Mouse (Mus musculus) intestine, embryonic 16.5 days (tissue): ENCODE measurements around the gene Nckap5. TPM values are rescaled to one million over a fixed set of nuclear protein-coding genes. Genes with fewer than 3 reads are reported as not detected.

Source experiments
- ATAC-seq: fragments of 200-750 bp; cut with Nextera tagmentation; 2 replicates; pipeline ENCODE4 v1.8.0; 2017; ENCODE audit warnings: moderate TSS enrichment, moderate library complexity
- H3K27ac ChIP-seq: fragments of 300-500 bp; sonication (generic); 2 replicates; pipeline ENCODE4 v1.5.1; 2014; ENCODE audit warnings: mild to moderate bottlenecking, low read length
- H3K27me3 ChIP-seq: fragments of 300-500 bp; sonication (generic); replicated peaks from 2 replicates; pipeline ENCODE4 v1.6.1; 2014; ENCODE audit warnings: low read length, control low read depth, mixed read lengths; ENCODE audit not compliant: control insufficient read depth, insufficient read depth
- H3K36me3 ChIP-seq: fragments of 300-500 bp; sonication (generic); 2 replicates; pipeline ENCODE4 v1.6.1; 2014; ENCODE audit warnings: low read length, control low read depth; ENCODE audit not compliant: control insufficient read depth, insufficient read depth
- H3K4me1 ChIP-seq: fragments of 300-500 bp; sonication (generic); 2 replicates; pipeline ENCODE4 v1.6.1; 2014; ENCODE audit warnings: low read length, control low read depth, mixed read lengths; ENCODE audit not compliant: control insufficient read depth, insufficient read depth
- H3K4me2 ChIP-seq: fragments of 300-500 bp; sonication (generic); 2 replicates; pipeline ENCODE4 v1.6.1; 2014; ENCODE audit warnings: low read depth, low read length, control low read depth
- H3K4me3 ChIP-seq: fragments of 300-500 bp; sonication (generic); 2 replicates; pipeline ENCODE4 v1.5.1; 2014; ENCODE audit warnings: mild to moderate bottlenecking, low read length
- H3K9ac ChIP-seq: fragments of 300-500 bp; sonication (generic); 2 replicates; pipeline ENCODE4 v1.6.1; 2014; ENCODE audit warnings: low read depth, low read length
- H3K9me3 ChIP-seq: fragments of 300-500 bp; sonication (generic); 2 replicates; pipeline ENCODE4 v1.6.1; 2016; ENCODE audit warnings: low read length, control low read depth; ENCODE audit not compliant: control insufficient read depth
- WGBS: fragments of 180-500 bp; shearing (Covaris S2); extraction: QIAGEN DNeasy Blood & Tissue Kit; methylation state at CpG from one replicate; pipeline ENCODE4 v1.1.7; 2014; 5-methylcytosine and 5-hydroxymethylcytosine counted together
- polyA plus RNA-seq: library from polyadenylated mRNA; unstranded; fragments of >200 nt; fragmentation: Nextera tagmentation; extraction: Ambion mirVana; gene quantifications from 2 replicates; pipeline ENCODE4 v1.2.1, GENCODE M21; 2015

Gene Nckap5
- polyA plus RNA-seq, 1 experiment from 2014 or later, result 11.5 TPM

- ATAC-seq, result peak; percentile 47
- Histone ChIP-seq H3K4me3 (no peak overlapping the region), H3K27ac (no peak overlapping the region), H3K4me1 (no peaks in the 10 kb centered on the region; the same call in 1 of the 2 replicates), H3K27me3 (no peaks in the 10 kb centered on the region), H3K9me3 (no peaks in the 10 kb centered on the region), H3K4me2 (no peak overlapping the region), H3K36me3 (no peaks in the 10 kb centered on the region), H3K9ac (no peak overlapping the region)
- WGBS, result 61% methylated on average over 13 of the region's 13 CpGs
Measured at GRCm38 (mm10) chr1:126752247-126753037, 78.2 kb downstream of the Nckap5 start.

GRCm38 (mm10) chr1:126751137-126751536, 79.5 kb downstream of the Nckap5 start:
- no peaks in the 10 kb centered on the region; the same call in 1 of the 2 replicates for H3K4me1 ChIP-seq

DNA sequence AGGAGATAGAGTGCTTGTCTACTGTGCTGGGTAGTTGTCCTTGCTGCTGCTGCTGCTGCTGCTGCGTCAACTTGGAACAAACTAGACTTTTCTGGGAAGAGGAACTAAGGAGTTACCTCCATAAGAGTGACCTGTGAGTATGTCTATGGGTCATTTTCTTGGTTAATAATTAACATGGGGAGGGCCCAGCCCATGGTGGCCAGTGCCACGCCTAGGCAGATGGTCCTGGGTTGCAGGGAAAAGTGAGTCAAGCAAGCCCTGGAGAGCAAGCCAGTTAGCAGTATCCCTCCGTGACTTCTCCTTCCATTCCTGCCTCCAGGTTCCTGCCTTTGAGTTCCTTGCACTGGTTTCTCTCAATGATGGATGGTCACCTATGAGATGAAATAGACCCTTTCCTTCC, 80.4 kb downstream of the Nckap5 start:
- Histone ChIP-seq H3K27me3 (no peaks in the 10 kb centered on the region), H3K4me3 (no peak overlapping the region), H3K4me2 (no peak overlapping the region), H3K4me1 (no peaks in the 10 kb centered on the region; the same call in 1 of the 2 replicates), H3K9me3 (no peaks in the 10 kb centered on the region), H3K9ac (no peak overlapping the region), H3K27ac (no peak overlapping the region), H3K36me3 (no peaks in the 10 kb centered on the region)
- no peak for ATAC-seq
- WGBS, result 84% methylated on average over 3 of the region's 3 CpGs

More at GRCm38 (mm10) chr1:126751137-126751536, 79.5 kb downstream of the Nckap5 start:
- Histone ChIP-seq H3K9ac (no peak overlapping the region), H3K36me3 (no peaks in the 10 kb centered on the region), H3K4me2 (no peak overlapping the region), H3K9me3 (no peaks in the 10 kb centered on the region), H3K4me3 (no peak overlapping the region), H3K27ac (no peak overlapping the region), H3K27me3 (no peaks in the 10 kb centered on the region)
- ATAC-seq, result no peak
- WGBS, result 80% methylated on average over 6 of the region's 6 CpGs

DNA sequence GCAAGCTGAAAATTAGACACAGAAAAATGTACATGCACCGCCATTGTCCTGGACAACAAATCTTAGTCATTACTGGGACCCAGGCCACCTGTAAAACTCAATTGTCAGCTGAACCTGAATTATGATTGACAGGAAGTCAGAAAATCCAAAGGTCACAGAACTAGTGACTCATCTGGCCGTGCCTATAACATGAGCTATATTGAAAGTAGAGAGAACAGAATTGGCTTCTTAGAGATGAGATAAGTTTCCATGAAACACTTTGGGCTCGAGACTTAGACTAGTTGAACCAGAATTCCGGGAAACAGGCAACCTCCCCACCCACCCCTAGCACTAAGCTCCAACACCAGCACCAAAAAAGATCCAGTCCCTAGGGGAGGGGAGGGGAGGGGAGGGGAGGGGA, 82.7 kb downstream of the Nckap5 start:
- Histone ChIP-seq H3K36me3 (no peaks in the 10 kb centered on the region), H3K9me3 (no peaks in the 10 kb centered on the region), H3K9ac (no peak overlapping the region), H3K4me3 (no peak overlapping the region), H3K27me3 (no peaks in the 10 kb centered on the region), H3K27ac (no peak overlapping the region), H3K4me1 (no peaks in the 10 kb centered on the region; the same call in 1 of the 2 replicates), H3K4me2 (no peak overlapping the region)
- 64% methylated on average over 4 of the region's 4 CpGs for WGBS
- peak; percentile 80 for ATAC-seq

GRCm38 (mm10) chr1:126745482-126746136, 85.0 kb downstream of the Nckap5 start:
- no peak for ATAC-seq
- Histone ChIP-seq H3K4me3 (no peak overlapping the region), H3K4me1 (no peaks in the 10 kb centered on the region), H3K9me3 (no peaks in the 10 kb centered on the region), H3K27ac (no peak overlapping the region), H3K27me3 (no peaks in the 10 kb centered on the region), H3K36me3 (no peaks in the 10 kb centered on the region), H3K4me2 (no peak overlapping the region), H3K9ac (no peak overlapping the region)
- 63% methylated on average over 4 of the region's 4 CpGs for WGBS

- Histone ChIP-seq H3K27me3 (no peaks in the 10 kb centered on the region), H3K27ac (no peak overlapping the region), H3K4me1 (no peaks in the 10 kb centered on the region), H3K36me3 (no peaks in the 10 kb centered on the region), H3K9ac (no peak overlapping the region), H3K4me2 (no peak overlapping the region), H3K9me3 (no peaks in the 10 kb centered on the region), H3K4me3 (no peak overlapping the region)
- 75% methylated on average over 14 of the region's 14 CpGs for WGBS
- no peak for ATAC-seq
Measured at GRCm38 (mm10) chr1:126744631-126745305, 85.8 kb downstream of the Nckap5 start.

DNA sequence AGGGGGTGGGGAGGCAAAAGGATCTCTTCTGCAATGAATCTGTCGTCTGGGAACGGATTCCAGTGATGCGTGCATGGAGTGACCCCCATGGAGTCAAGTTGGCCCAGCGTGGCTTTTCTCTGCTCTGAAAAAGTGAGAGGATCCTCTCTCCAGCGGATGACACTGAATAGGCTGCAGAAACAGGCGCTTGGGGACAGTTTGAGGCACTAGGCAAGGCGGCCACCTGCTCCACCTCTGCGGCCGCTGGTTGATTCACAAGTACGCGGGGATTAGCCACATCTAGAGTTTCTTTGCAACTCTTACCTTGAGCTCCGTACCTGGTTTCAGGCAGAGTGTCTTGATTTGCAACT, 92.3 kb downstream of the Nckap5 start:
- Histone ChIP-seq H3K4me1 (peaks cover 3% of the 10 kb centered on the region), H3K27ac (peak overlapping the region; percentile 61), H3K36me3 (no peaks in the 10 kb centered on the region), H3K9me3 (no peaks in the 10 kb centered on the region), H3K4me2 (peak overlapping the region; percentile 77), H3K4me3 (peak overlapping the region; percentile 55), H3K9ac (peak overlapping the region; percentile 73), H3K27me3 (no peaks in the 10 kb centered on the region)
- peak; percentile 78 for ATAC-seq
- 2% methylated on average over 12 of the region's 12 CpGs for WGBS

DNA sequence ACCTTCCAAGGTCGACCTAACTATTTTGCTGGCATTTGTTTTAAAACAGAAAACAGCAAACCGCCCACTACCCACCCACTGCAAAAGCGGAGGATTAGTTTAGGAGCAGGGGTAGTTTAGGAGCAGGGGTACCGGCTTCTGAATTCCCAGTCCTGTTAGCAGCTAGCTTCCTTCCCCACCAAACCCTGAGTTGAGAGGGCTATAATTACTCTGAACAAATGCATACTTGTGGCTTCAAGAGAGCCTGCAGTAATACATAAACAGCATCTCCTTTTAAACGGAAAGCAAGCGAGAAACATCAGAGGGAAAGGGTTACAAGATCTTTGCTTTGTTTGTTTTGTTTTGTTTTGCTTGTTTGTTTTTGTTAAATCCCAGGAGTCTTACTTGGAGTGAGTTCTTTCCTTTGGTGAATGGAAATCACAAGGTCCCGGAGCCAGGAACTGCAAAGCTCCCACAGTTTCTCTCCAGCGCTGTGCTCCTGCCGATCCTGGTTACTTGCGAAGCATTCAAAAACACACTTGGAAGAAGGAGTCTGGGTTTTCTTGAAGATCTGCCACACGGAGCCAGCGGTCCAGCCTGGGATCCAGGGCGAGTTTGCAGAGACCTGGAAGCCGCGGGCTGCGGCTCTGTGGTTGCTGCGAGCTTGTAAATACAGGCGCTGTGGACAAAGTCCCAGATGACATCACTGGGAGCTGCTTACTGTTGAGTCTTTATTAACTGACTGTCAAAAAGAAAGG, 92.9 kb downstream of the Nckap5 start:
- peak overlapping the region; percentile 73 for H3K9ac ChIP-seq
- WGBS, result 5% methylated on average over 18 of the region's 18 CpGs

DNA sequence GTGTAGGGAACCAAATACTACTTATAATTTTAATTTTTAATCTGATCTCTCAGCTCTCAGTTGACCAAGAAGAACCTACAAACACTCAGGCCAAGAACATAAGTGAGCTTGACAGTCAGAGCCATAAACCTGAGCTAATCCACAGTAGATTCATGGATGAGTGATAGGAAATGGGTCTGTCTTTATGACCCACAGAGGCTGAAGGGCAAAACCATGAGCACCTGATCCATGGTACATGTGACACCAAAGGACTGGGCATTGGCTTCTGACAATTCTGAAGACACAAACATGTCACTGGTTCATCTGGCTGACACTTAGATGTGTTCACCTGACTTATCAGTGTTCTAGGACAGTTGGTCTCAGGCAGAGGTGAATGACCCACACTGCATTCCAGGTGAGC, 98.9 kb downstream of the Nckap5 start:
- Histone ChIP-seq H3K36me3 (no peaks in the 10 kb centered on the region), H3K4me1 (no peaks in the 10 kb centered on the region), H3K27me3 (no peaks in the 10 kb centered on the region), H3K9me3 (no peaks in the 10 kb centered on the region), H3K27ac (no peak overlapping the region), H3K4me3 (no peak overlapping the region), H3K9ac (no peak overlapping the region), H3K4me2 (no peak overlapping the region)
- peak; percentile 51; the same call in 1 of the 2 replicates for ATAC-seq

More for the DNA sequence above, 92.9 kb downstream of the Nckap5 start:
- Histone ChIP-seq H3K4me3 (peak overlapping the region; percentile 55), H3K27me3 (no peaks in the 10 kb centered on the region), H3K4me1 (peaks cover 3% of the 10 kb centered on the region), H3K4me2 (peak overlapping the region; percentile 77), H3K36me3 (no peaks in the 10 kb centered on the region), H3K27ac (peak overlapping the region; percentile 70), H3K9me3 (no peaks in the 10 kb centered on the region)
- peak; percentile 96 for ATAC-seq
